Comparison of ENCODE assay signal across 10 mouse cellular contexts in the genomic region with DNA sequence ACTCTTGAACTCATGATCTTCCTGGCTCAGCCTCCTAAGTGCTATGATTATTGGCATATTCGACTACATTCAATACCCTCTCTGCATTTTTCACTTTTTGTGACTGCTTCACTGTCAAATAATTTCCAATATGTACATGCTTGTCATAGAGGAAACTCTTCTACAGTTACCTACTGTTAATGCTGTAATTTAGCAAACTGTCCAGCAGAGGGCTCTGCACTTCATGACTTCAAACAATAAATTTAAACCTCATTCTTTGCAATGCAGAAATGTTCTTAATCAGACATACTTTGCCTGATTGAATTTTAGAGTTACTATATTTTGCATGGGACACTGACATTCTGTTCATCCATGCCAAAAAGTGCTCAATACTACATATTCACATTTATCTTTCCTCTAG. TPM values are rescaled to one million over a fixed set of nuclear protein-coding genes. Genes with fewer than 3 reads are reported as not detected.
A peak's percentile ranks its signal among the peaks of the same experiment; 100 is the strongest.
DNase-seq lines count a peak whose midpoint lies in the region; ATAC-seq and TF ChIP-seq lines count a peak whose summit lies in the region.
"Had no signal": no experiment of that assay in that cellular context is flagged by ENCODE, and none has a peak within 500 bp of the region (broad histone marks: within the 10 kb centered on the region; RNA-seq: fewer than 3 reads in every experiment).

No protein-coding gene starts in this region.

- H3K27ac ChIP-seq in ES-E14 (ENCODE audit: insufficient read depth, low read depth, low read length, poor library complexity, severe bottlenecking): no peak overlapping the region
- H3K27ac ChIP-seq: limb, embryonic 13.5 days had no signal

- in situ Hi-C loops in ES-E14 (cut with MboI; ENCODE audit: low sequenced_read_pairs in 2 of 2, unreplicated experiment in 2 of 2): loop anchor here (5.0 to 25.0 kb wide), 2 partner anchors 251 to 256 kb away; no protein-coding TSS in a partner anchor

- ATAC-seq in erythroblast, adult 5-6 weeks (replicated peaks; ENCODE audit: low FRiP score, poor library complexity, severe bottlenecking): peak; percentile 60

- H3K36me3 ChIP-seq in ES-E14 (ENCODE audit: control insufficient read depth, insufficient read depth, low read length, poor library complexity, severe bottlenecking): no peaks in the 10 kb centered on the region

- peak; percentile 26 for DNase-seq in cerebellum, adult 8-10 months
- no peak for DNase-seq in cerebellum, adult 11 months
- DNase-seq in layer of hippocampus, adult 11-12 months (ENCODE audit: low spot score): peak; percentile 48
- DNase-seq in layer of hippocampus, postnatal 36 days: no peak
- DNase-seq in ES-E14 (ENCODE audit: low read depth, low spot score): peak; percentile 27
- peak; percentile 71 for DNase-seq in retina, postnatal 1 day
- no peak for DNase-seq in gastrocnemius, adult 8-10 months (ENCODE audit: low spot score in 2 of 2)

- peaks cover 0 to 2% of the 10 kb centered on the region in 2 experiments; a peak in 1 of 4 replicates for H3K4me1 ChIP-seq in ES-E14 (ENCODE audit: control insufficient read depth in 2 of 2, insufficient read depth in 2 of 2, low read length in 2 of 2, poor library complexity in 1 of 2)
- H3K4me1 ChIP-seq: limb, embryonic 13.5 days had no signal

- H3K9me3 ChIP-seq in ES-E14 (ENCODE audit: control insufficient read depth, insufficient read depth, low read depth, low read length): no peaks in the 10 kb centered on the region
- H3K9me3 ChIP-seq: limb, embryonic 13.5 days had no signal

- H3K4me3 ChIP-seq in ES-E14 (ENCODE audit: insufficient read depth in 1 of 2, low read depth in 1 of 2, low read length in 2 of 2, poor library complexity in 1 of 2, severe bottlenecking in 1 of 2): no peak overlapping the region
- H3K4me3 ChIP-seq: erythroblast, embryonic 14.5 days; limb, embryonic 13.5 days had no signal

- no peak overlapping the region for H3K9ac ChIP-seq in ES-E14 (ENCODE audit: insufficient read depth, low read depth, low read length, poor library complexity, severe bottlenecking)
- H3K9ac ChIP-seq: limb, embryonic 13.5 days had no signal

TF ChIP-seq in ES-E14, 5 proteins besides CTCF, POLR2A, EP300 and RAD21:
- TF ChIP-seq ZNF384 (IDR thresholded peaks at IDR 0.05; ENCODE audit: low read depth, low read length) (no peak), ZC3H11A (IDR thresholded peaks at IDR 0.05; ENCODE audit: borderline replicate concordance, low read depth, low read length) (peak; percentile 50), MAFK (IDR thresholded peaks at IDR 0.05; ENCODE audit: insufficient read depth, low read depth, low read length) (no peak), CHD2 (IDR thresholded peaks at IDR 0.05; ENCODE audit: low read depth, low read length) (no peak), HCFC1 (IDR thresholded peaks at IDR 0.05; ENCODE audit: borderline replicate concordance, insufficient read depth, low read length) (no peak)
TF ChIP-seq in ES-E14: peak in this region for 1.

RNA-seq across cellular contexts. Expression of a gene that starts 13.0 kb away (rescaled TPM):
- total RNA-seq in layer of hippocampus, postnatal 36 days (2021): 10 to 100 TPM; 23.1 to 25.5 TPM
- total RNA-seq in ES-E14 (2012; rRNA removed): 18.1 and 27.9 TPM in 2 replicates
- 10.7 and 38.2 TPM in 2 replicates for total RNA-seq in erythroblast, adult 5-6 weeks (2015; ENCODE audit: low replicate concordance)
- 16.7 and 21.2 TPM in 2 replicates for total RNA-seq in erythroblast, adult 5-6 weeks (2017; ENCODE audit: low replicate concordance)
- total RNA-seq in gastrocnemius, adult 8-10 months (2022): 10 to 100 TPM; 35.8 to 44.6 (median 37.9) TPM

RNA-seq across cellular contexts. Expression of a gene that starts 13.1 kb away (rescaled TPM):
- total RNA-seq in layer of hippocampus, postnatal 36 days (2021): 10 to 100 TPM; 61.1 to 66.4 TPM
- total RNA-seq in ES-E14 (2012; rRNA removed): 29.8 and 35.6 TPM in 2 replicates
- total RNA-seq in erythroblast, adult 5-6 weeks (2015; ENCODE audit: low replicate concordance): 6.5 and 8.3 TPM in 2 replicates
- total RNA-seq in erythroblast, adult 5-6 weeks (2017; ENCODE audit: low replicate concordance): 5.5 and 8.9 TPM in 2 replicates
- total RNA-seq in gastrocnemius, adult 8-10 months (2022): 10 to 100 TPM; 62.9 to 84.8 (median 77.1) TPM

Comparison
In these comparisons a context has a peak if more than half of its experiments do, and no peak if none do; other contexts are left out.
1. DNase-seq: peak in cerebellum, adult 8-10 months (single experiment), layer of hippocampus, adult 11-12 months (single experiment), ES-E14 (single experiment) and retina, postnatal 1 day (single experiment); none in cerebellum, adult 11 months (single experiment), layer of hippocampus, postnatal 36 days (0 of 2) and gastrocnemius, adult 8-10 months (0 of 2).